Mouse (Mus musculus) forebrain, embryonic 14.5 days (tissue): ENCODE data around the gene Esx1. TPM values are rescaled to one million over a fixed set of nuclear protein-coding genes. Genes with fewer than 3 reads are reported as not detected.

Experiments used
- ATAC-seq: fragments of 200-750 bp; cut with Nextera tagmentation; 2 replicates; pipeline ENCODE4 v1.8.0; 2017; ENCODE audit warnings: mild to moderate bottlenecking, moderate library complexity
- DNase-seq: peaks from one replicate; pipeline ENCODE4 v3.0.0-alpha.2; 2015; ENCODE audit warnings: low spot score
- H3K27ac ChIP-seq: fragments of 300-500 bp; sonication (generic); 2 replicates; pipeline ENCODE4 v1.5.1; 2014; ENCODE audit warnings: low read depth, mild to moderate bottlenecking, control low read depth, low read length, moderate library complexity
- H3K27me3 ChIP-seq: fragments of 300-500 bp; sonication (generic); replicated peaks from 2 replicates; pipeline ENCODE4 v1.6.1; 2014; ENCODE audit warnings: low read length, control low read depth, mixed read lengths; ENCODE audit not compliant: control insufficient read depth, insufficient read depth
- H3K36me3 ChIP-seq: fragments of 300-500 bp; sonication (generic); 2 replicates; pipeline ENCODE4 v1.6.1; 2014; ENCODE audit warnings: low read length, control low read depth; ENCODE audit not compliant: control insufficient read depth, insufficient read depth
- H3K4me1 ChIP-seq: fragments of 300-500 bp; sonication (generic); 2 replicates; pipeline ENCODE4 v1.6.1; 2014; ENCODE audit warnings: antibody characterized with exemption, low read length, control low read depth; ENCODE audit not compliant: control insufficient read depth, insufficient read depth
- H3K4me2 ChIP-seq: fragments of 300-500 bp; sonication (generic); 2 replicates; pipeline ENCODE4 v1.6.1; 2014; ENCODE audit warnings: mild to moderate bottlenecking, control low read depth, low read length
- H3K4me3 ChIP-seq: fragments of 300-500 bp; sonication (generic); 2 replicates; pipeline ENCODE4 v1.5.1; 2014; ENCODE audit warnings: low read depth, low read length, control low read depth
- H3K9ac ChIP-seq: fragments of 300-500 bp; sonication (generic); 2 replicates; pipeline ENCODE4 v1.6.1; 2014; ENCODE audit warnings: mild to moderate bottlenecking, low read length, control low read depth, moderate library complexity
- H3K9me3 ChIP-seq: fragments of 300-500 bp; sonication (generic); replicated peaks from 2 replicates; pipeline ENCODE4 v1.6.1; 2016; ENCODE audit warnings: low read length, control low read depth, mixed read lengths; ENCODE audit not compliant: control insufficient read depth
- WGBS: fragments of 180-500 bp; shearing (Covaris S2); extraction: QIAGEN DNeasy Blood & Tissue Kit; methylation state at CpG from one replicate; pipeline ENCODE4 v1.1.7; 2014; 5-methylcytosine and 5-hydroxymethylcytosine counted together
- polyA plus RNA-seq: library from polyadenylated mRNA; unstranded; fragments of >200 nt; fragmentation: Nextera tagmentation; extraction: Ambion mirVana; gene quantifications from 2 replicates; pipeline ENCODE4 v1.2.1, GENCODE M21; 2014

Esx1 gene
- polyA plus RNA-seq, 1 experiment from 2014 or later: not detected

GRCm38 (mm10) chrX:137142546-137142945 is 20.7 kb upstream of the Esx1 start:
- no peak for ATAC-seq
- Histone ChIP-seq H3K4me2 (no peak overlapping the region), H3K9me3 (no peaks in the 10 kb centered on the region), H3K27me3 (no peaks in the 10 kb centered on the region), H3K27ac (no peak overlapping the region), H3K4me3 (no peak overlapping the region), H3K36me3 (no peaks in the 10 kb centered on the region), H3K4me1 (no peaks in the 10 kb centered on the region), H3K9ac (no peak overlapping the region)
- WGBS: 29% methylated on average over 2 of the region's 2 CpGs
- DNase-seq: no peak

- no peak overlapping the region for H3K4me3 ChIP-seq
- no peak overlapping the region for H3K27ac ChIP-seq
Observed at GRCm38 (mm10) chrX:137141669-137142068, 19.8 kb upstream of the Esx1 start.

GRCm38 (mm10) chrX:137127542-137127941 is 5.7 kb upstream of the Esx1 start:
- WGBS: 22% methylated on average over 17 of the region's 17 CpGs
- peaks cover 32% of the 10 kb centered on the region for H3K27me3 ChIP-seq
- H3K27ac ChIP-seq: no peak overlapping the region
- H3K9ac ChIP-seq: no peak overlapping the region
- no peak overlapping the region for H3K4me3 ChIP-seq
- no peak for ATAC-seq
- H3K9me3 ChIP-seq: no peaks in the 10 kb centered on the region
- no peak for DNase-seq
- no peaks in the 10 kb centered on the region for H3K4me1 ChIP-seq
- no peaks in the 10 kb centered on the region for H3K36me3 ChIP-seq
- H3K4me2 ChIP-seq: no peak overlapping the region

More at GRCm38 (mm10) chrX:137141669-137142068, 19.8 kb upstream of the Esx1 start:
- no peaks in the 10 kb centered on the region for H3K9me3 ChIP-seq
- ATAC-seq (peak; percentile 60; the same call in 1 of the 2 replicates), DNase-seq (peak; percentile 69)
- H3K9ac ChIP-seq: no peak overlapping the region
- H3K27me3 ChIP-seq: no peaks in the 10 kb centered on the region
- WGBS: 22% methylated on average over 6 of the region's 6 CpGs
- H3K36me3 ChIP-seq: no peaks in the 10 kb centered on the region
- no peaks in the 10 kb centered on the region for H3K4me1 ChIP-seq
- no peak overlapping the region for H3K4me2 ChIP-seq

- Histone ChIP-seq H3K4me1 (no peaks in the 10 kb centered on the region), H3K27ac (no peak overlapping the region), H3K4me3 (peak overlapping the region; percentile 10; the same call in 1 of the 2 replicates), H3K9ac (no peak overlapping the region), H3K4me2 (peak overlapping the region; percentile 25), H3K36me3 (no peaks in the 10 kb centered on the region), H3K9me3 (no peaks in the 10 kb centered on the region), H3K27me3 (peaks cover 53% of the 10 kb centered on the region)
- ATAC-seq (0 out of 2 replicates have a peak, but pooled peaks have one; percentile 18), DNase-seq (no peak)
- 36% methylated on average over 52 of the region's 52 CpGs for WGBS
Observed at GRCm38 (mm10) chrX:137119675-137120423, 2.0 kb downstream of the Esx1 start.

GRCm38 (mm10) chrX:137118097-137118746 is 3.7 kb downstream of the Esx1 start:
- H3K4me3 ChIP-seq: no peak overlapping the region
- no peak overlapping the region for H3K27ac ChIP-seq

GRCm38 (mm10) chrX:137106498-137106897 is 15.4 kb downstream of the Esx1 start:
- Histone ChIP-seq H3K36me3 (no peaks in the 10 kb centered on the region), H3K4me1 (no peaks in the 10 kb centered on the region), H3K27me3 (peaks cover 37% of the 10 kb centered on the region), H3K27ac (no peak overlapping the region), H3K4me2 (no peak overlapping the region), H3K4me3 (no peak overlapping the region), H3K9me3 (no peaks in the 10 kb centered on the region), H3K9ac (no peak overlapping the region)
- DNase-seq (peak; percentile 23), ATAC-seq (no peak)
- 21% methylated on average over 13 of the region's 13 CpGs for WGBS

More at GRCm38 (mm10) chrX:137118097-137118746, 3.7 kb downstream of the Esx1 start:
- no peaks in the 10 kb centered on the region for H3K4me1 ChIP-seq
- 28% methylated on average over 37 of the region's 40 CpGs for WGBS
- H3K36me3 ChIP-seq: no peaks in the 10 kb centered on the region
- H3K27me3 ChIP-seq: peaks cover 48% of the 10 kb centered on the region
- peak; percentile 80 for ATAC-seq
- peak; percentile 67 for DNase-seq
- H3K9me3 ChIP-seq: no peaks in the 10 kb centered on the region
- no peak overlapping the region for H3K9ac ChIP-seq
- H3K4me2 ChIP-seq: no peak overlapping the region

GRCm38 (mm10) chrX:137104531-137104930 is 17.4 kb downstream of the Esx1 start:
- Histone ChIP-seq H3K4me3 (no peak overlapping the region), H3K27ac (no peak overlapping the region), H3K9me3 (no peaks in the 10 kb centered on the region), H3K36me3 (no peaks in the 10 kb centered on the region), H3K4me2 (no peak overlapping the region), H3K9ac (no peak overlapping the region), H3K4me1 (no peaks in the 10 kb centered on the region), H3K27me3 (peaks cover 39% of the 10 kb centered on the region)
- WGBS: 40% methylated on average over 25 of the region's 25 CpGs
- no peak for ATAC-seq
- DNase-seq: no peak
